Mouse (Mus musculus): Measurements from ENCODE around the gene Aspm. TPM values are rescaled to one million over a fixed set of nuclear protein-coding genes. Genes with fewer than 3 reads are reported as not detected.
"Not testable (repeated sequence)": the region's sequence is repeated elsewhere in the genome, so short reads cannot be mapped to it uniquely, and the experiment has no call there.

Gene Aspm
- polyA plus RNA-seq (2014; fragmentation: Nextera tagmentation; extraction: Ambion mirVana): 3.7 and 5.3 TPM in 2 replicates

- Histone ChIP-seq H3K27ac (no peak within 1 kb of the TSS), H3K4me2 (replicated peaks) (peak within 1 kb of the TSS; percentile 95), H3K9me3 (ENCODE audit: control insufficient read depth, low read length) (no peaks in the 10 kb centered on the region), H3K9ac (peak within 1 kb of the TSS; percentile 58), H3K36me3 (replicated peaks; ENCODE audit: control insufficient read depth, insufficient read depth) (0 out of 2 replicates have a peak, but pooled peaks cover 5% of the 10 kb centered on the region), H3K27me3 (ENCODE audit: control insufficient read depth, insufficient read depth, low read length) (no peaks in the 10 kb centered on the region), H3K4me3 (replicated peaks; ENCODE audit: low read length) (peak within 1 kb of the TSS; percentile 71), H3K4me1 (replicated peaks; ENCODE audit: control insufficient read depth, insufficient read depth, low read length) (peaks cover 9% of the 10 kb centered on the region; the same call in 1 of the 2 replicates)
- peak; percentile 91 for DNase-seq (ENCODE audit: low spot score)
- WGBS: under 1% methylated on average over 61 of the region's 65 CpGs
- peak; percentile 99 for ATAC-seq (ENCODE audit: low FRiP score)
Observed at GRCm38 (mm10) chr1:139454340-139455225, at the start of gene Aspm. Aspm (plus strand) TSS chr1:139454772.

- Histone ChIP-seq H3K36me3 (replicated peaks; ENCODE audit: control insufficient read depth, insufficient read depth) (no peaks in the 10 kb centered on the region), H3K9me3 (ENCODE audit: control insufficient read depth, low read length) (no peaks in the 10 kb centered on the region), H3K27me3 (ENCODE audit: control insufficient read depth, insufficient read depth, low read length) (no peaks in the 10 kb centered on the region), H3K9ac (no peak overlapping the region), H3K4me2 (replicated peaks) (no peak overlapping the region), H3K4me3 (replicated peaks; ENCODE audit: low read length) (no peak overlapping the region), H3K4me1 (replicated peaks; ENCODE audit: control insufficient read depth, insufficient read depth, low read length) (no peaks in the 10 kb centered on the region), H3K27ac (no peak overlapping the region)
- DNase-seq (ENCODE audit: low spot score) (peak; percentile 55), ATAC-seq (ENCODE audit: low FRiP score) (no peak)
Observed at GRCm38 (mm10) chr1:139405766-139406165, 48.8 kb upstream of the Aspm start.

- Histone ChIP-seq H3K36me3 (replicated peaks; ENCODE audit: control insufficient read depth, insufficient read depth) (no peaks in the 10 kb centered on the region), H3K4me1 (replicated peaks; ENCODE audit: control insufficient read depth, insufficient read depth, low read length) (no peaks in the 10 kb centered on the region), H3K27ac (no peak overlapping the region), H3K27me3 (ENCODE audit: control insufficient read depth, insufficient read depth, low read length) (no peaks in the 10 kb centered on the region), H3K9me3 (ENCODE audit: control insufficient read depth, low read length) (no peaks in the 10 kb centered on the region), H3K9ac (no peak overlapping the region), H3K4me2 (replicated peaks) (no peak overlapping the region), H3K4me3 (replicated peaks; ENCODE audit: low read length) (no peak overlapping the region)
- 59% methylated on average over 5 of the region's 5 CpGs for WGBS
- ATAC-seq (ENCODE audit: low FRiP score) (no peak), DNase-seq (ENCODE audit: low spot score) (no peak)
Observed at GRCm38 (mm10) chr1:139407701-139408100, 46.9 kb upstream of the Aspm start.

- H3K9me3 ChIP-seq (ENCODE audit: control insufficient read depth, low read length); H3K27me3 ChIP-seq (ENCODE audit: control insufficient read depth, insufficient read depth, low read length); DNase-seq (ENCODE audit: low spot score); H3K9ac ChIP-seq; H3K4me3 ChIP-seq (replicated peaks; ENCODE audit: low read length); H3K36me3 ChIP-seq (replicated peaks; ENCODE audit: control insufficient read depth, insufficient read depth); H3K27ac ChIP-seq; ATAC-seq (ENCODE audit: low FRiP score); H3K4me1 ChIP-seq (replicated peaks; ENCODE audit: control insufficient read depth, insufficient read depth, low read length); H3K4me2 ChIP-seq (replicated peaks): not testable (repeated sequence)
- WGBS: 88% methylated on average over 2 of the region's 2 CpGs
Observed at GRCm38 (mm10) chr1:139412365-139412764, 42.2 kb upstream of the Aspm start.

- H3K9me3 ChIP-seq (ENCODE audit: control insufficient read depth, low read length): no peaks in the 10 kb centered on the region
- no peak overlapping the region for H3K9ac ChIP-seq
- no peak overlapping the region for H3K4me2 ChIP-seq (replicated peaks)
- WGBS: 93% methylated on average over 3 of the region's 3 CpGs
- no peak for ATAC-seq (ENCODE audit: low FRiP score)
- H3K27ac ChIP-seq: no peak overlapping the region
- H3K27me3 ChIP-seq (ENCODE audit: control insufficient read depth, insufficient read depth, low read length): no peaks in the 10 kb centered on the region
- H3K36me3 ChIP-seq (replicated peaks; ENCODE audit: control insufficient read depth, insufficient read depth): no peaks in the 10 kb centered on the region
- no peaks in the 10 kb centered on the region for H3K4me1 ChIP-seq (replicated peaks; ENCODE audit: control insufficient read depth, insufficient read depth, low read length)
- H3K4me3 ChIP-seq (replicated peaks; ENCODE audit: low read length): no peak overlapping the region
- no peak for DNase-seq (ENCODE audit: low spot score)
Observed at GRCm38 (mm10) chr1:139413465-139413864, 41.1 kb upstream of the Aspm start.

GRCm38 (mm10) chr1:139421521-139421874 lies 33.1 kb upstream of the Aspm start:
- peak overlapping the region; percentile 78; the same call in 1 of the 2 replicates for H3K27ac ChIP-seq
- WGBS: 4% methylated on average over 8 of the region's 8 CpGs
- H3K9ac ChIP-seq: peak overlapping the region; percentile 88
- no peak; the same call in 1 of the 2 replicates for ATAC-seq (ENCODE audit: low FRiP score)
- H3K4me2 ChIP-seq (replicated peaks): peak overlapping the region; percentile 78
- peaks cover 13% of the 10 kb centered on the region for H3K36me3 ChIP-seq (replicated peaks; ENCODE audit: control insufficient read depth, insufficient read depth)
- no peaks in the 10 kb centered on the region for H3K27me3 ChIP-seq (ENCODE audit: control insufficient read depth, insufficient read depth, low read length)
- peaks cover 34% of the 10 kb centered on the region for H3K4me1 ChIP-seq (replicated peaks; ENCODE audit: control insufficient read depth, insufficient read depth, low read length)
- DNase-seq (ENCODE audit: low spot score): no peak
- H3K4me3 ChIP-seq (replicated peaks; ENCODE audit: low read length): peak overlapping the region; percentile 73
- H3K9me3 ChIP-seq (ENCODE audit: control insufficient read depth, low read length): no peaks in the 10 kb centered on the region

GRCm38 (mm10) chr1:139421875-139422791 lies 32.4 kb upstream of the Aspm start, which contains the start of gene Zbtb41:
Zbtb41 (plus strand) TSS chr1:139422288.
- Histone ChIP-seq H3K4me1 (replicated peaks; ENCODE audit: control insufficient read depth, insufficient read depth, low read length) (peaks cover 39% of the 10 kb centered on the region), H3K36me3 (replicated peaks; ENCODE audit: control insufficient read depth, insufficient read depth) (peaks cover 16% of the 10 kb centered on the region), H3K27me3 (ENCODE audit: control insufficient read depth, insufficient read depth, low read length) (no peaks in the 10 kb centered on the region), H3K9ac (peak within 1 kb of the TSS; percentile 88), H3K9me3 (ENCODE audit: control insufficient read depth, low read length) (no peaks in the 10 kb centered on the region), H3K27ac (peak within 1 kb of the TSS; percentile 78), H3K4me3 (replicated peaks; ENCODE audit: low read length) (peak within 1 kb of the TSS; percentile 73), H3K4me2 (replicated peaks) (peak within 1 kb of the TSS; percentile 78)
- DNase-seq (ENCODE audit: low spot score) (peak; percentile 92), ATAC-seq (ENCODE audit: low FRiP score) (peak; percentile 97)
- WGBS: under 1% methylated on average over 80 of the region's 88 CpGs

- Histone ChIP-seq H3K9me3 (ENCODE audit: control insufficient read depth, low read length) (no peaks in the 10 kb centered on the region), H3K27me3 (ENCODE audit: control insufficient read depth, insufficient read depth, low read length) (no peaks in the 10 kb centered on the region), H3K27ac (peak overlapping the region; percentile 78; the same call in 1 of the 2 replicates), H3K4me3 (replicated peaks; ENCODE audit: low read length) (peak overlapping the region; percentile 73), H3K4me1 (replicated peaks; ENCODE audit: control insufficient read depth, insufficient read depth, low read length) (peaks cover 40% of the 10 kb centered on the region), H3K4me2 (replicated peaks) (peak overlapping the region; percentile 78), H3K36me3 (replicated peaks; ENCODE audit: control insufficient read depth, insufficient read depth) (peaks cover 17% of the 10 kb centered on the region), H3K9ac (peak overlapping the region; percentile 88)
- ATAC-seq (ENCODE audit: low FRiP score) (no peak), DNase-seq (ENCODE audit: low spot score) (no peak)
- 21% methylated on average over 10 of the region's 10 CpGs for WGBS
Observed at GRCm38 (mm10) chr1:139422941-139423340, 31.6 kb upstream of the Aspm start.

- Histone ChIP-seq H3K4me3 (replicated peaks; ENCODE audit: low read length) (peak overlapping the region; percentile 73), H3K9me3 (ENCODE audit: control insufficient read depth, low read length) (no peaks in the 10 kb centered on the region), H3K9ac (peak overlapping the region; percentile 88), H3K27ac (no peak overlapping the region), H3K27me3 (ENCODE audit: control insufficient read depth, insufficient read depth, low read length) (no peaks in the 10 kb centered on the region), H3K4me1 (replicated peaks; ENCODE audit: control insufficient read depth, insufficient read depth, low read length) (peaks cover 40% of the 10 kb centered on the region), H3K4me2 (replicated peaks) (peak overlapping the region; percentile 78), H3K36me3 (replicated peaks; ENCODE audit: control insufficient read depth, insufficient read depth) (peaks cover 17% of the 10 kb centered on the region)
- DNase-seq (ENCODE audit: low spot score) (no peak), ATAC-seq (ENCODE audit: low FRiP score) (no peak)
- 44% methylated on average over 10 of the region's 10 CpGs for WGBS
Observed at GRCm38 (mm10) chr1:139423931-139424330, 30.6 kb upstream of the Aspm start.

Data from hindbrain, embryonic 14.5 days (tissue).